Mouse (Mus musculus) hindbrain, embryonic 12.5 days (tissue): ENCODE data around the gene Nedd8. TPM values are rescaled to one million over a fixed set of nuclear protein-coding genes. Genes with fewer than 3 reads are reported as not detected.

ENCODE experiments used
- ATAC-seq: fragments of 200-750 bp; cut with Nextera tagmentation; 2 replicates; pipeline ENCODE4 v1.8.0; 2017; ENCODE audit warnings: moderate TSS enrichment; ENCODE audit not compliant: low FRiP score
- H3K27ac ChIP-seq: fragments of 300-500 bp; sonication (generic); 2 replicates; pipeline ENCODE4 v1.5.1; 2016; ENCODE audit warnings: mild to moderate bottlenecking
- H3K27me3 ChIP-seq: fragments of 300-500 bp; sonication (generic); 2 replicates; pipeline ENCODE4 v1.6.1; 2016; ENCODE audit warnings: mild to moderate bottlenecking
- H3K36me3 ChIP-seq: fragments of 300-500 bp; sonication (generic); 2 replicates; pipeline ENCODE4 v1.6.1; 2016; ENCODE audit warnings: mild to moderate bottlenecking
- H3K4me1 ChIP-seq: fragments of 300-500 bp; sonication (generic); 2 replicates; pipeline ENCODE4 v1.6.1; 2016
- H3K4me2 ChIP-seq: fragments of 300-500 bp; sonication (generic); replicated peaks from 2 replicates; pipeline ENCODE4 v1.6.1; 2016; ENCODE audit warnings: mild to moderate bottlenecking
- H3K4me3 ChIP-seq: fragments of 300-500 bp; sonication (generic); 2 replicates; pipeline ENCODE4 v1.5.1; 2016; ENCODE audit warnings: mild to moderate bottlenecking
- H3K9ac ChIP-seq: fragments of 300-500 bp; sonication (generic); 2 replicates; pipeline ENCODE4 v1.6.1; 2016; ENCODE audit warnings: mild to moderate bottlenecking, moderate library complexity
- H3K9me3 ChIP-seq: fragments of 300-500 bp; sonication (generic); replicated peaks from 2 replicates; pipeline ENCODE4 v1.6.1; 2016; ENCODE audit warnings: mild to moderate bottlenecking
- WGBS: fragments of 180-500 bp; shearing (Covaris S2); methylation state at CpG from one replicate; pipeline ENCODE4 v1.1.7; 2016; 5-methylcytosine and 5-hydroxymethylcytosine counted together
- polyA plus RNA-seq: library from polyadenylated mRNA; unstranded; fragments of >200 nt; fragmentation: Nextera tagmentation; extraction: Ambion mirVana; gene quantifications from 2 replicates; pipeline ENCODE4 v1.2.1, GENCODE M21; 2016

The Nedd8 gene
- polyA plus RNA-seq = 506 and 544 TPM in 2 replicates

DNA sequence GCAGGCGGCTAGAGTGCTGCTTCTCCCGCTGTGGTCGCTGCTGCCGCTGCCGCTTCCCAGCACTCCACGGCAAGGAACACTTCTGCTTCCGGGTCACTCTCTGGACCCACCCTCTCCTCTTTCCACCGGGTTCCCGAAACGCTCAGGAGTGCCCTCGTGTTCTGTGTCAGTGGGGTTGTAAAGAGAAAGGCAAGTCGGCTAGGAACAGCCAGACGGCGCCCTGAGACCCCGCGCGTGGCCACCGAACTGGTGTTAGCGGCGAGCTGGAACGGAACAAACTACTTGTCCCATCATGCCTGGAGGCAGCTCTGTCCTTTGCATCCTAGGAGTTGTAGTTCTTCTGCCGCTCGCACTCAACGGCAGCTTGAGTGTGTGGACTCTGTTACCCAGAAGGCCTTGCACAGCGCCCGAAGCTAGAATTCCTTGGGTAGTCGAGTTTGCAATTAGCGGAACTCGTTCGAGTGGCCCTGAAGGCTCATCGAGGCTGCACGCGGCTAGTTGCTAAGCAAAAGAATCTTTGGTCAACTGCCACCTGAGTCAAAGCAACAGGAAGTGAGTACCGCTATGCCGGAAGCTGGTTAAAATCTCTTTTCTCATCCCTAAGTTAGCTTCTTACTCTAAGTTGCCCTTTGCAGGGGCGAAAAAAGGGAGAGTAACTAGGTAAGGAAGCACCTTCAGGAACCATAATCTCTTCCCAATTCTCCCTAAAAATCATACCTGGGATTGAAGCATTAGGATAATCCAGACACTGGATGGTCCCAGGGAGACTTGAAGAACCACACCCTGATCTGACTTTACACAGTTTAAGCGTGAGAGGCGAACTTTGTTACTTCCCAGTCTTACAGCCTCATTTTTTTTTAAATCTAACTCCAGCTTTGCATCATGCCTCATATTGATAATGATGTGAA is at the start of gene Nedd8, which contains the start of gene Gmpr2:
Nedd8 (minus strand) TSS at position 292 of the 908 bp plus-strand sequence.
Gmpr2 (plus strand) TSS at position 109 of the 908 bp plus-strand sequence.
- peak within 1 kb of the TSS; percentile 78 for H3K4me3 ChIP-seq
- H3K4me1 ChIP-seq = peaks cover 20% of the 10 kb centered on the region
- no peaks in the 10 kb centered on the region for H3K9me3 ChIP-seq
- under 1% methylated on average over 38 of the region's 38 CpGs for WGBS
- H3K27ac ChIP-seq = peak within 1 kb of the TSS; percentile 90
- peak within 1 kb of the TSS; percentile 91 for H3K4me2 ChIP-seq
- peak within 1 kb of the TSS; percentile 73 for H3K9ac ChIP-seq
- H3K27me3 ChIP-seq = no peaks in the 10 kb centered on the region
- ATAC-seq = peak; percentile 98
- peaks cover 26% of the 10 kb centered on the region for H3K36me3 ChIP-seq

GRCm38 (mm10) chr14:55721076-55721475 is 49.2 kb upstream of the Nedd8 start:
- Histone ChIP-seq H3K4me3 (peak overlapping the region; percentile 79), H3K4me1 (0 out of 2 replicates have a peak, but pooled peaks cover 13% of the 10 kb centered on the region), H3K27ac (no peak overlapping the region), H3K36me3 (peaks cover 33% of the 10 kb centered on the region), H3K27me3 (no peaks in the 10 kb centered on the region), H3K9me3 (no peaks in the 10 kb centered on the region), H3K9ac (no peak overlapping the region; the same call in 1 of the 2 replicates), H3K4me2 (peak overlapping the region; percentile 54)
- no peak for ATAC-seq
- WGBS = 75% methylated on average over 6 of the region's 6 CpGs

DNA sequence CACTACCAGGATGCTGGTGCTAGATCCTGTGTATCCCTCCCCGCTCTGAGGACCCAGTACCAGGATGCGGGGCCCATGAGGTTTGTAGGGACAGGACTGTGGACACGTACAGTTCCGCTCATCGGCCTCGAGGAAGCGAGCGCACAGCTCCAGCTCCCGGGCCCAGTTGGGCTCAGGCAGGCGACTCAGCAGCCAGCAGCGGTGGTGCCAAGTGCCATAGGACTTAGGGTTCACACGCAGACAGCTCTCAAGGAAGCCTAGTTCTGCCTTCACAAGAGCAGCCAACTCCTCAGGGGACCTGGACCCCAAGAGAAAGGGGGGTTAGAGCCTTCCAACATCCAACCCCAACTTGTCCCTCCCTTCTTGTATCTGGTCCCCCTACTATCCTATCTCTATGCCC is 48.7 kb upstream of the Nedd8 start:
- H3K36me3 ChIP-seq = peaks cover 36% of the 10 kb centered on the region
- ATAC-seq = no peak
- H3K9ac ChIP-seq = no peak overlapping the region
- 92% methylated on average over 12 of the region's 12 CpGs for WGBS
- H3K27ac ChIP-seq = no peak overlapping the region
- no peaks in the 10 kb centered on the region for H3K9me3 ChIP-seq
- H3K4me1 ChIP-seq = 0 out of 2 replicates have a peak, but pooled peaks cover 13% of the 10 kb centered on the region
- H3K27me3 ChIP-seq = no peaks in the 10 kb centered on the region
- H3K4me2 ChIP-seq = peak overlapping the region; percentile 54; the same call in 1 of the 2 replicates
- H3K4me3 ChIP-seq = 0 out of 2 replicates have a peak overlapping the region, but pooled peaks have one; percentile 79

DNA sequence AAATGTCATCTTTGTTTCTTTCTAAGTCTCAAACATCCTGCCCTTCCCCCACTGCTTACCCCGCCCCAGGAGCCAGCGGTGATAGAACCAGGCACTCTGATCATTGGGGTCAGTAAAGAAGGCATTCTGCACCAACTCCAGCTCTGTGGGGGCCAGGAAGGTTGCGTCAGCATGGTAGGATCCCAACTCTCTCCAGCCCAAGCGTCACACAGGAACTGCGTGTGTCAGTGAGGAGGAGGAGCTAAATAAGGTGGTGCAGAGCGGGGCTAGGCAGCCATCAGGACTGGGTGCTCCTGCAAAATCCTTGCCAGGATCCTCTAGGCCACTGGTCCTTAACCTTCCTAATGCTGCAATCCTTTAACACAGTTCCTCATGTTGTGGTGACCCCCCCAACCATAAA is 47.8 kb upstream of the Nedd8 start:
- 0 out of 2 replicates have a peak overlapping the region, but pooled peaks have one; percentile 18 for H3K9ac ChIP-seq
- H3K4me3 ChIP-seq = no peak overlapping the region
- no peak overlapping the region for H3K27ac ChIP-seq
- H3K36me3 ChIP-seq = peaks cover 36% of the 10 kb centered on the region
- no peak for ATAC-seq
- 92% methylated on average over 6 of the region's 6 CpGs for WGBS
- H3K9me3 ChIP-seq = no peaks in the 10 kb centered on the region
- H3K27me3 ChIP-seq = no peaks in the 10 kb centered on the region; the same call in 1 of the 2 replicates
- H3K4me1 ChIP-seq = 0 out of 2 replicates have a peak, but pooled peaks cover 13% of the 10 kb centered on the region
- no peak overlapping the region for H3K4me2 ChIP-seq

DNA sequence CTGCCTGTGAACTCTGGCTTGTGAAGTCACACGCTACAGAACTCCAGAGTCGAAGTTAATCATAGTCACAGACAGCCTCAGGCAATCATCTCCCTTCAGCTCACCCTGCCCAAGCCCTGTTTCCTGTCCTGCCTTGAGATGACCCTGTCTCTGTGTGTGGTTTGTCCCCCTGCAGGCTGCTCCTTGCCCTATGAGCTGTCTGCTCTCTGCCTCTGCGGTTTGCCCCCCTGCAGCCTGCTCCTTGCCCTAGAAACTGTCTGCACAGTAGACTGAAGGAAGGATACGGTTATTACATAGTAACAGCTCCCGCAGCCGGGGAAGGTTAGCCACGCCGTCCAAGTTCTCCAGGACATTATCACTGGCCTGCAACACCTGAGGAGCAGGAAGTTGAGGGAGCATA is 45.0 kb upstream of the Nedd8 start:
- ATAC-seq = no peak
- H3K36me3 ChIP-seq = peaks cover 36% of the 10 kb centered on the region
- H3K9ac ChIP-seq = no peak overlapping the region

GRCm38 (mm10) chr14:55716271-55716670 is 44.3 kb upstream of the Nedd8 start:
- WGBS = 95% methylated on average over 6 of the region's 6 CpGs

More for the DNA sequence above, 45.0 kb upstream of the Nedd8 start:
- H3K27me3 ChIP-seq = peaks cover 24% of the 10 kb centered on the region
- 79% methylated on average over 8 of the region's 8 CpGs for WGBS
- 0 out of 2 replicates have a peak, but pooled peaks cover 9% of the 10 kb centered on the region for H3K4me1 ChIP-seq
- no peak overlapping the region for H3K4me3 ChIP-seq
- no peak overlapping the region for H3K27ac ChIP-seq
- H3K9me3 ChIP-seq = no peaks in the 10 kb centered on the region
- H3K4me2 ChIP-seq = no peak overlapping the region

DNA sequence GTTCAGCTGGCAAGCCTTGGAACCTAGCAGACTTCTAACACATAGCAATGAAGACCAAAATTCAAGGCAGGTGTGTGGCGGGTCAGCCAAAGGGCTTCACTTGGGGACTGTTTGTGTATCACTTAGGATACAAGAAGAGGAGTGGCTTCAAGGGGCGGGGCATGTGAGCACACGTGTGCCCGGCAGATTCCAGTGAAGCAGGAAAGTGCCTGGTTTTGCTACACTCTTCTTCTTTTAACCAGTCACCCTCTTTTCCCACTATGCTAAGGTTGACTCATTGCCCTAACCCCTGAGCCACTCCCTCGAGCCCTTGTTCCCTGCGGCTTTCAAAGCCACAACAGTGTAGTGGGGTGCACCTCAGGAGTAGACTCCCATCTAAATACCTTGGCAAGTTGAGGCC is 43.0 kb upstream of the Nedd8 start:
- Histone ChIP-seq H3K9me3 (no peaks in the 10 kb centered on the region), H3K4me3 (no peak overlapping the region), H3K27me3 (peaks cover 28% of the 10 kb centered on the region), H3K4me1 (no peaks in the 10 kb centered on the region), H3K27ac (no peak overlapping the region), H3K4me2 (no peak overlapping the region), H3K9ac (no peak overlapping the region), H3K36me3 (peaks cover 33% of the 10 kb centered on the region)
- 44% methylated on average over 6 of the region's 6 CpGs for WGBS
- ATAC-seq = no peak

More at GRCm38 (mm10) chr14:55716271-55716670, 44.3 kb upstream of the Nedd8 start:
- H3K9ac ChIP-seq = no peak overlapping the region
- no peak for ATAC-seq
- peaks cover 36% of the 10 kb centered on the region for H3K36me3 ChIP-seq
- no peak overlapping the region for H3K4me3 ChIP-seq
- no peak overlapping the region for H3K27ac ChIP-seq
- H3K27me3 ChIP-seq = peaks cover 28% of the 10 kb centered on the region
- no peaks in the 10 kb centered on the region for H3K9me3 ChIP-seq
- H3K4me2 ChIP-seq = no peak overlapping the region
- 0 out of 2 replicates have a peak, but pooled peaks cover 7% of the 10 kb centered on the region for H3K4me1 ChIP-seq

DNA sequence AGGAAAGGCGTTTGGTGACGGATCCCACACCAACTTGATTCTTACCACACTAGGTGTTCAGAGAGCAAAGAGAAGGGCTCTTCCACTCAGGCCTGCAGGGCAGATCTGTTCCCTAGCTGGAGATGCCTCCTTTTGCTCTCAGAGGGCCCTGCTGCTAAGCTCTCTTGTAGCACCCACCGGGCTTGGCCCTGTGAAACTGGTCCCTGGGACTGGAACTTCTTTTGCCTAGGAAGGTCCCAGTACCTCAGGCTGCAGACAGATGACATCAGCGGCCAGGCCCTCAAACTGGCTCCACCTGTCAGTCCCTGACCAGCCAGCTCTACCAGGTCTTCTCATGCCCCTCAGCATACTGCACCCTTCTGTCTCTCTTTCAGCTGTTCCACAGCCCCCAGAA is 41.8 kb upstream of the Nedd8 start, which contains the start of gene Tgm1:
Tgm1 (minus strand) TSS at position 198 of the 394 bp plus-strand sequence.
- Histone ChIP-seq H3K4me1 (no peaks in the 10 kb centered on the region), H3K27ac (no peak within 1 kb of the TSS), H3K27me3 (peaks cover 28% of the 10 kb centered on the region), H3K4me3 (no peak within 1 kb of the TSS), H3K36me3 (peaks cover 26% of the 10 kb centered on the region), H3K4me2 (0 out of 2 replicates have a peak within 1 kb of the TSS, but pooled peaks have one; percentile 3), H3K9ac (no peak within 1 kb of the TSS), H3K9me3 (no peaks in the 10 kb centered on the region)
- no peak for ATAC-seq
- 26% methylated on average over 4 of the region's 4 CpGs for WGBS

GRCm38 (mm10) chr14:55713007-55713728 is 41.2 kb upstream of the Nedd8 start:
- H3K4me2 ChIP-seq = 0 out of 2 replicates have a peak overlapping the region, but pooled peaks have one; percentile 3
- no peaks in the 10 kb centered on the region for H3K9me3 ChIP-seq
- H3K4me3 ChIP-seq = no peak overlapping the region
- H3K9ac ChIP-seq = no peak overlapping the region
- peaks cover 21% of the 10 kb centered on the region for H3K36me3 ChIP-seq
- no peak for ATAC-seq
- H3K27me3 ChIP-seq = peaks cover 28% of the 10 kb centered on the region
- no peak overlapping the region for H3K27ac ChIP-seq
- 14% methylated on average over 24 of the region's 25 CpGs for WGBS
- H3K4me1 ChIP-seq = no peaks in the 10 kb centered on the region

GRCm38 (mm10) chr14:55711786-55712185 is 39.9 kb upstream of the Nedd8 start:
- Histone ChIP-seq H3K4me3 (no peak overlapping the region), H3K27me3 (peaks cover 28% of the 10 kb centered on the region)

GRCm38 (mm10) chr14:55709509-55709908 is 37.6 kb upstream of the Nedd8 start:
- Histone ChIP-seq H3K36me3 (no peaks in the 10 kb centered on the region), H3K4me3 (no peak overlapping the region), H3K4me2 (no peak overlapping the region), H3K27ac (no peak overlapping the region), H3K9ac (no peak overlapping the region), H3K4me1 (no peaks in the 10 kb centered on the region), H3K9me3 (no peaks in the 10 kb centered on the region), H3K27me3 (peaks cover 28% of the 10 kb centered on the region)
- WGBS = 81% methylated on average over 4 of the region's 4 CpGs
- ATAC-seq = no peak

More at GRCm38 (mm10) chr14:55711786-55712185, 39.9 kb upstream of the Nedd8 start:
- Histone ChIP-seq H3K27ac (no peak overlapping the region), H3K9ac (no peak overlapping the region), H3K4me1 (no peaks in the 10 kb centered on the region), H3K36me3 (peaks cover 8% of the 10 kb centered on the region; the same call in 1 of the 2 replicates), H3K4me2 (no peak overlapping the region), H3K9me3 (no peaks in the 10 kb centered on the region)
- 86% methylated on average over 7 of the region's 7 CpGs for WGBS
- ATAC-seq = no peak

- Histone ChIP-seq H3K4me2 (no peak overlapping the region), H3K9ac (no peak overlapping the region), H3K27ac (no peak overlapping the region), H3K4me3 (no peak overlapping the region), H3K9me3 (no peaks in the 10 kb centered on the region), H3K36me3 (no peaks in the 10 kb centered on the region), H3K4me1 (no peaks in the 10 kb centered on the region), H3K27me3 (peaks cover 10% of the 10 kb centered on the region)
- no peak for ATAC-seq
- WGBS = 73% methylated on average over 5 of the region's 5 CpGs
Observed at GRCm38 (mm10) chr14:55707397-55707796, 35.5 kb upstream of the Nedd8 start.
